Mouse (Mus musculus) lung, embryonic 15.5 days (tissue): ENCODE data around the gene Ptprs. TPM values are rescaled to one million over a fixed set of nuclear protein-coding genes. Genes with fewer than 3 reads are reported as not detected.
A peak's percentile ranks its signal among the peaks of the same experiment; 100 is the strongest.
"Not testable (repeated sequence)": the region's sequence is repeated elsewhere in the genome, so short reads cannot be mapped to it uniquely, and the experiment has no call there.

Source experiments
- ATAC-seq: fragments of 200-750 bp; cut with Nextera tagmentation; 2 replicates; pipeline ENCODE4 v1.8.0; 2017; ENCODE audit warnings: moderate number of reproducible peaks, borderline replicate concordance; ENCODE audit not compliant: low FRiP score, low TSS enrichment; ENCODE audit errors: extremely low read depth
- H3K27ac ChIP-seq: fragments of 300-500 bp; sonication (generic); 2 replicates; pipeline ENCODE4 v1.5.1; 2015; ENCODE audit warnings: moderate library complexity, mild to moderate bottlenecking, inconsistent platforms
- H3K27me3 ChIP-seq: fragments of 300-500 bp; sonication (generic); 2 replicates; pipeline ENCODE4 v1.6.1; 2015; ENCODE audit warnings: inconsistent platforms
- H3K36me3 ChIP-seq: fragments of 300-500 bp; sonication (generic); 2 replicates; pipeline ENCODE4 v1.6.1; 2015; ENCODE audit warnings: inconsistent platforms
- H3K4me1 ChIP-seq: fragments of 300-500 bp; sonication (generic); 2 replicates; pipeline ENCODE4 v1.6.1; 2015; ENCODE audit warnings: inconsistent platforms
- H3K4me2 ChIP-seq: fragments of 300-500 bp; sonication (generic); 2 replicates; pipeline ENCODE4 v1.6.1; 2015; ENCODE audit warnings: inconsistent platforms, mild to moderate bottlenecking, moderate library complexity
- H3K4me3 ChIP-seq: fragments of 300-500 bp; sonication (generic); 2 replicates; pipeline ENCODE4 v1.5.1; 2015; ENCODE audit warnings: mild to moderate bottlenecking, inconsistent platforms
- H3K9ac ChIP-seq: fragments of 300-500 bp; sonication (generic); 2 replicates; pipeline ENCODE4 v1.6.1; 2015; ENCODE audit warnings: inconsistent platforms
- H3K9me3 ChIP-seq: fragments of 300-500 bp; sonication (generic); 2 replicates; pipeline ENCODE4 v1.6.1; 2016; ENCODE audit warnings: inconsistent platforms
- WGBS: fragments of 180-500 bp; shearing (Covaris S2); methylation state at CpG from one replicate; pipeline ENCODE4 v1.1.7; 2015; 5-methylcytosine and 5-hydroxymethylcytosine counted together
- polyA plus RNA-seq: library from polyadenylated mRNA; unstranded; fragments of >200 nt; fragmentation: Nextera tagmentation; extraction: Ambion mirVana; gene quantifications from 2 replicates; pipeline ENCODE4 v1.2.1, GENCODE M21; 2015

The Ptprs gene
- polyA plus RNA-seq, 1 experiment from 2014 or later, result 77.9 TPM

GRCm38 (mm10) chr17:56509021-56509640, 32.8 kb upstream of the Ptprs start:
- peaks cover 57% of the 10 kb centered on the region for H3K27me3 ChIP-seq
- peaks cover 28% of the 10 kb centered on the region for H3K4me1 ChIP-seq
- no peaks in the 10 kb centered on the region for H3K9me3 ChIP-seq
- no peak overlapping the region for H3K27ac ChIP-seq
- H3K9ac ChIP-seq, result no peak overlapping the region
- no peak overlapping the region for H3K4me2 ChIP-seq
- WGBS, result 39% methylated on average over 10 of the region's 10 CpGs
- ATAC-seq, result no peak
- H3K4me3 ChIP-seq, result no peak overlapping the region
- no peaks in the 10 kb centered on the region for H3K36me3 ChIP-seq

GRCm38 (mm10) chr17:56507161-56508068, 31.1 kb upstream of the Ptprs start:
- under 1% methylated on average over 42 of the region's 42 CpGs for WGBS
- H3K4me3 ChIP-seq, result peak overlapping the region; percentile 59
- peak overlapping the region; percentile 71 for H3K9ac ChIP-seq
- peaks cover 42% of the 10 kb centered on the region for H3K27me3 ChIP-seq
- no peaks in the 10 kb centered on the region for H3K9me3 ChIP-seq
- H3K4me1 ChIP-seq, result peaks cover 28% of the 10 kb centered on the region
- peak overlapping the region; percentile 94 for H3K4me2 ChIP-seq
- peak; percentile 93 for ATAC-seq
- H3K36me3 ChIP-seq, result no peaks in the 10 kb centered on the region
- H3K27ac ChIP-seq, result peak overlapping the region; percentile 78

GRCm38 (mm10) chr17:56506417-56507065, 30.3 kb upstream of the Ptprs start:
- no peaks in the 10 kb centered on the region for H3K9me3 ChIP-seq
- peaks cover 26% of the 10 kb centered on the region for H3K4me1 ChIP-seq
- no peak overlapping the region for H3K27ac ChIP-seq
- ATAC-seq, result no peak
- H3K27me3 ChIP-seq, result peaks cover 33% of the 10 kb centered on the region
- H3K4me3 ChIP-seq, result peak overlapping the region; percentile 59
- H3K4me2 ChIP-seq, result peak overlapping the region; percentile 94
- 0 out of 2 replicates have a peak overlapping the region, but pooled peaks have one; percentile 71 for H3K9ac ChIP-seq
- WGBS, result 54% methylated on average over 15 of the region's 15 CpGs
- H3K36me3 ChIP-seq, result no peaks in the 10 kb centered on the region

GRCm38 (mm10) chr17:56505401-56505800, 29.1 kb upstream of the Ptprs start:
- WGBS, result 80% methylated on average over 10 of the region's 10 CpGs
- Histone ChIP-seq H3K9ac (no peak overlapping the region), H3K9me3 (no peaks in the 10 kb centered on the region), H3K4me1 (peaks cover 15% of the 10 kb centered on the region), H3K4me2 (no peak overlapping the region), H3K27me3 (peaks cover 22% of the 10 kb centered on the region), H3K27ac (no peak overlapping the region), H3K36me3 (no peaks in the 10 kb centered on the region), H3K4me3 (no peak overlapping the region)
- no peak for ATAC-seq

GRCm38 (mm10) chr17:56502526-56502925, 26.2 kb upstream of the Ptprs start:
- Histone ChIP-seq H3K27me3 (no peaks in the 10 kb centered on the region), H3K36me3 (no peaks in the 10 kb centered on the region), H3K4me3 (no peak overlapping the region), H3K9me3 (no peaks in the 10 kb centered on the region), H3K27ac (no peak overlapping the region), H3K4me2 (no peak overlapping the region), H3K9ac (no peak overlapping the region), H3K4me1 (peaks cover 3% of the 10 kb centered on the region; the same call in 1 of the 2 replicates)
- 28% methylated on average over 9 of the region's 9 CpGs for WGBS
- ATAC-seq, result peak; percentile 63; the same call in 1 of the 2 replicates

GRCm38 (mm10) chr17:56501635-56502400, 25.5 kb upstream of the Ptprs start:
- not testable (repeated sequence) for H3K4me2 ChIP-seq, H3K27me3 ChIP-seq, H3K36me3 ChIP-seq, H3K9me3 ChIP-seq, H3K27ac ChIP-seq, H3K4me1 ChIP-seq, ATAC-seq, H3K4me3 ChIP-seq, H3K9ac ChIP-seq
- 36% methylated on average over 2 of the region's 2 CpGs for WGBS

GRCm38 (mm10) chr17:56499229-56499628, 22.9 kb upstream of the Ptprs start:
- no peak overlapping the region for H3K4me3 ChIP-seq
- no peaks in the 10 kb centered on the region for H3K36me3 ChIP-seq
- peaks cover 9% of the 10 kb centered on the region for H3K9me3 ChIP-seq
- H3K27me3 ChIP-seq, result no peaks in the 10 kb centered on the region
- H3K4me1 ChIP-seq, result no peaks in the 10 kb centered on the region
- no peak overlapping the region for H3K4me2 ChIP-seq
- no peak overlapping the region for H3K9ac ChIP-seq
- H3K27ac ChIP-seq, result no peak overlapping the region
- ATAC-seq, result no peak
- 78% methylated on average over 5 of the region's 5 CpGs for WGBS

- no peak overlapping the region for H3K27ac ChIP-seq
- H3K27me3 ChIP-seq, result no peaks in the 10 kb centered on the region
- H3K36me3 ChIP-seq, result no peaks in the 10 kb centered on the region
- no peak overlapping the region for H3K9ac ChIP-seq
- H3K4me2 ChIP-seq, result no peak overlapping the region
- H3K4me3 ChIP-seq, result no peak overlapping the region
- no peaks in the 10 kb centered on the region for H3K4me1 ChIP-seq
- H3K9me3 ChIP-seq, result peaks cover 30% of the 10 kb centered on the region
- ATAC-seq, result no peak
- WGBS, result 56% methylated on average over 2 of the region's 2 CpGs
These were observed 18.2 kb upstream of the Ptprs start for GRCm38 (mm10) chr17:56494480-56494879.

GRCm38 (mm10) chr17:56493841-56494240, 17.6 kb upstream of the Ptprs start:
- no peak for ATAC-seq
- Histone ChIP-seq H3K27me3 (no peaks in the 10 kb centered on the region), H3K4me2 (no peak overlapping the region), H3K4me3 (no peak overlapping the region), H3K9ac (no peak overlapping the region), H3K36me3 (no peaks in the 10 kb centered on the region), H3K9me3 (peaks cover 30% of the 10 kb centered on the region), H3K4me1 (no peaks in the 10 kb centered on the region), H3K27ac (no peak overlapping the region)
- WGBS, result 87% methylated on average over 2 of the region's 2 CpGs

- WGBS, result 82% methylated on average over 7 of the region's 7 CpGs
These were observed 14.3 kb upstream of the Ptprs start for GRCm38 (mm10) chr17:56490438-56491152.

GRCm38 (mm10) chr17:56488028-56488427, 11.7 kb upstream of the Ptprs start:
- Histone ChIP-seq H3K9ac (no peak overlapping the region), H3K4me1 (peaks cover 12% of the 10 kb centered on the region), H3K27me3 (no peaks in the 10 kb centered on the region), H3K27ac (no peak overlapping the region), H3K9me3 (peaks cover 10% of the 10 kb centered on the region; the same call in 1 of the 2 replicates), H3K4me3 (no peak overlapping the region), H3K36me3 (no peaks in the 10 kb centered on the region), H3K4me2 (peak overlapping the region; percentile 22; the same call in 1 of the 2 replicates)
- no peak for ATAC-seq
- 16% methylated on average over 12 of the region's 12 CpGs for WGBS

More at GRCm38 (mm10) chr17:56490438-56491152, 14.3 kb upstream of the Ptprs start:
- ATAC-seq, result no peak
- no peaks in the 10 kb centered on the region for H3K36me3 ChIP-seq
- no peak overlapping the region for H3K27ac ChIP-seq
- H3K27me3 ChIP-seq, result no peaks in the 10 kb centered on the region
- H3K9me3 ChIP-seq, result peaks cover 30% of the 10 kb centered on the region
- H3K4me3 ChIP-seq, result no peak overlapping the region
- no peak overlapping the region for H3K9ac ChIP-seq
- H3K4me1 ChIP-seq, result peaks cover 12% of the 10 kb centered on the region
- H3K4me2 ChIP-seq, result no peak overlapping the region
